Mouse (Mus musculus) thymus, adult 2 months (tissue): ENCODE measurements around the gene Wdr41. TPM values are rescaled to one million over a fixed set of nuclear protein-coding genes. Genes with fewer than 3 reads are reported as not detected.

Experiments
- DNase-seq: peaks from one replicate; pipeline ENCODE4 v3.0.0; 2021
- H3K27ac ChIP-seq: fragments of 200-500 bp; 2 replicates; pipeline ENCODE4 v1.5.1; 2012; ENCODE audit warnings: low read length, control low read depth; ENCODE audit not compliant: control insufficient read depth, insufficient read depth
- H3K27me3 ChIP-seq: fragments of 200-500 bp; 2 replicates; pipeline ENCODE4 v1.6.1; 2012; ENCODE audit warnings: mild to moderate bottlenecking, low read length, moderate library complexity, mixed read lengths; ENCODE audit not compliant: control insufficient read depth, insufficient read depth
- H3K36me3 ChIP-seq: fragments of 200-500 bp; 2 replicates; pipeline ENCODE4 v1.6.1; 2012; ENCODE audit warnings: mild to moderate bottlenecking, low read length, moderate library complexity; ENCODE audit not compliant: control insufficient read depth, insufficient read depth
- H3K4me1 ChIP-seq: fragments of 200-500 bp; replicated peaks from 2 replicates; pipeline ENCODE4 v1.6.1; 2012; ENCODE audit warnings: low read length; ENCODE audit not compliant: control insufficient read depth, insufficient read depth
- H3K4me3 ChIP-seq: fragments of 200-500 bp; 2 replicates; pipeline ENCODE4 v1.5.1; 2012; ENCODE audit warnings: mild to moderate bottlenecking, low read length, control low read depth, moderate library complexity; ENCODE audit not compliant: control insufficient read depth, insufficient read depth
- CTCF ChIP-seq: fragments of 200-500 bp; IDR thresholded peaks from 2 replicates; pipeline ENCODE4 v1.5.1; 2012; ENCODE audit warnings: mild to moderate bottlenecking, control low read depth, low read length, moderate library complexity, borderline replicate concordance; ENCODE audit not compliant: control insufficient read depth, poor library complexity, insufficient read depth; ENCODE audit errors: extremely low read depth
- POLR2A ChIP-seq: fragments of 200-500 bp; IDR thresholded peaks from 2 replicates; pipeline ENCODE4 v1.6.1; 2012; ENCODE audit warnings: mild to moderate bottlenecking, low read length, control low read depth, moderate library complexity; ENCODE audit not compliant: control insufficient read depth, poor library complexity, insufficient read depth; ENCODE audit errors: extremely low read depth
- WGBS: fragments of 180-500 bp; shearing (Covaris S2); methylation state at CpG from one replicate; pipeline ENCODE4 v1.1.7; 2018; 5-methylcytosine and 5-hydroxymethylcytosine counted together
- polyA plus RNA-seq: library from polyadenylated mRNA; depleted of rRNA; stranded (reverse); fragments of >200 nt; gene quantifications from 2 replicates; pipeline ENCODE4 v1.2.3, GENCODE M21; 2012

Gene Wdr41
- polyA plus RNA-seq, 1 experiment = 12.7 TPM

DNA sequence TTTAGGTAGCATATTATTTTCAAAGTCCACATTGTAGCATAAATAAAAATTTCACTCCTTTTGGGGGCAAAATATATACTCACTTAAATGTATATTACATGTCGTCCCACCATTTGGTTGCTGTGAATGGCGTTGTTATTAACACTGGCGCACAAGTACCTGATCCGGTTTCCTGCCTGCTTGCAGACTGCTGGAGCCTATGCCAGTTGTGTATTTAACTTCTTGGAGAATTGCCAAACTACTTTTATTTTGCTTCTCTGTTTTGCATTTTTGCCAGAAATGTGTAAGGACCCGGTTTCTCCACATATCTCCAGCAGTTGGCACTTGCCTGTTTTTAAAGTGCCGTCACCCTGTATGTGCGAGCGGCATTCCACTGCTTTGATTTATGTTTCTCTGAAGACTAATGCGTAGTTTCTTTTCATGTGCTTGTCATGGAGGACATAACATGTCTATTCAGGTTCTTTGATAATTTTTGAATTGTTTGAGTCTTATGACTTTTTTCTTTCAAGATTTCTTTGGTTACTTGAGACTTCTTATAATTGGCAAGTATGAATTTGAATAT is 6.1 kb upstream of the Wdr41 start:
- no peak for DNase-seq
- TF ChIP-seq POLR2A (no peak), CTCF (no peak)

GRCm38 (mm10) chr13:94975828-94976218 is 321 bp upstream of the Wdr41 start:
- 31% methylated on average over 9 of the region's 9 CpGs for WGBS
- Histone ChIP-seq H3K27me3 (no peaks in the 10 kb centered on the region), H3K4me3 (no peak overlapping the region), H3K27ac (no peak overlapping the region), H3K36me3 (no peaks in the 10 kb centered on the region), H3K4me1 (peaks cover 8% of the 10 kb centered on the region)
- no peak for TF ChIP-seq CTCF
- TF ChIP-seq POLR2A = no peak
- no peak for DNase-seq

More for the DNA sequence above, 6.1 kb upstream of the Wdr41 start:
- H3K27ac ChIP-seq = no peak overlapping the region
- H3K4me3 ChIP-seq = no peak overlapping the region
- H3K4me1 ChIP-seq = no peaks in the 10 kb centered on the region
- WGBS = 62% methylated on average over 9 of the region's 9 CpGs
- no peaks in the 10 kb centered on the region for H3K27me3 ChIP-seq
- H3K36me3 ChIP-seq = no peaks in the 10 kb centered on the region

DNA sequence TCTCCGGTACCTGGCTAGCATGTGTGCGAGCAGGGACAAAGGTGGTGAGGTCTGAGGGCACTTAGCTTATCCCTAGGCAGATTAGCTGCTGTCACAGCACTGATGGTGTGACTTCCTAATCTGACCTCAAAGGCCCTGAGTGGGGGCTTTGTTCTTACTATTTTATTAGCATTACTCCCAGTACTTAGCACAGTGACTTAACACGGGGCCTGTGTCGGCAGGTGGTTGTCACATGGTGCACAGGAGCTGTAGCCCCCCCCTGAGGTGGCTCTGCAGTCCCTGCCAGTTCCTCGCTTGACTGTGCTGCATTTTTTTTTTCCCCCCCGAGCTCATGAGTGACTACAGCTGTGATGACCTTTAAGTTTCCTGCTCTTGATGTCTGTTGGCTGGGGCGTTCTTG is 2.9 kb downstream of the Wdr41 start:
- peaks cover 8% of the 10 kb centered on the region for H3K4me1 ChIP-seq
- no peaks in the 10 kb centered on the region for H3K36me3 ChIP-seq
- 62% methylated on average over 7 of the region's 7 CpGs for WGBS
- no peak overlapping the region for H3K4me3 ChIP-seq
- TF ChIP-seq POLR2A (no peak), CTCF (no peak)
- DNase-seq = no peak
- no peaks in the 10 kb centered on the region for H3K27me3 ChIP-seq
- H3K27ac ChIP-seq = no peak overlapping the region

- 93% methylated on average over 5 of the region's 5 CpGs for WGBS
- no peak for TF ChIP-seq POLR2A
- TF ChIP-seq CTCF = no peak
- no peak for DNase-seq
- Histone ChIP-seq H3K4me3 (no peak overlapping the region), H3K36me3 (no peaks in the 10 kb centered on the region), H3K27ac (no peak overlapping the region), H3K27me3 (no peaks in the 10 kb centered on the region), H3K4me1 (no peaks in the 10 kb centered on the region)
Observed at GRCm38 (mm10) chr13:94990516-94990915, 14.4 kb downstream of the Wdr41 start.

DNA sequence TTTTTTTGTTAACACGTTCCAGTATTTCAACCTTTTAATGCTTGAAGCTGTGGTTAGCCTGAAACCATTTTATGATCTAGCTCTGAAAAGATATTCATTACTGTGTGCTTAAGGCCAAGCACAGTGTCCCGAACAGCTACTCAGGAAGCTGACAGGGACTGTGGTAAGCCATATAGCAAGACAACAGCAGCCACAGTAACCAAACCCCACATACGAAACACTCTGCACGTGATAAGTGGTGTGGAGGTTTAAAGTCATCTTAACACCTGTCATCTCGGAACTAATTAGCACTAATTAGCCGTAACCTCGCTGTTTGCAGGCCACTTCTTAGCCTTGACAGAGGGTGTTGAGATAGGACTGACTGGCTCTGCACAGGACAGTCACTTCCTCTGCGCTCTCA is 31.1 kb downstream of the Wdr41 start:
- H3K27me3 ChIP-seq = no peaks in the 10 kb centered on the region
- DNase-seq = no peak
- H3K4me3 ChIP-seq = no peak overlapping the region
- TF ChIP-seq CTCF (no peak), POLR2A (no peak)
- no peak overlapping the region for H3K27ac ChIP-seq
- H3K4me1 ChIP-seq = no peaks in the 10 kb centered on the region
- WGBS = 23% methylated on average over 8 of the region's 8 CpGs
- H3K36me3 ChIP-seq = no peaks in the 10 kb centered on the region; the same call in 1 of the 2 replicates

GRCm38 (mm10) chr13:95009261-95009660 is 33.1 kb downstream of the Wdr41 start:
- 85% methylated on average over 7 of the region's 7 CpGs for WGBS
- H3K4me1 ChIP-seq = no peaks in the 10 kb centered on the region
- no peaks in the 10 kb centered on the region for H3K27me3 ChIP-seq
- no peak for TF ChIP-seq POLR2A
- TF ChIP-seq CTCF = no peak
- H3K4me3 ChIP-seq = no peak overlapping the region
- no peaks in the 10 kb centered on the region; the same call in 1 of the 2 replicates for H3K36me3 ChIP-seq
- no peak for DNase-seq
- H3K27ac ChIP-seq = no peak overlapping the region

GRCm38 (mm10) chr13:95011546-95012257 is 35.6 kb downstream of the Wdr41 start:
- Histone ChIP-seq H3K36me3 (no peaks in the 10 kb centered on the region; the same call in 1 of the 2 replicates), H3K4me3 (no peak overlapping the region), H3K27ac (no peak overlapping the region), H3K4me1 (no peaks in the 10 kb centered on the region), H3K27me3 (no peaks in the 10 kb centered on the region)
- 94% methylated on average over 7 of the region's 7 CpGs for WGBS
- no peak for TF ChIP-seq POLR2A
- no peak for TF ChIP-seq CTCF
- no peak for DNase-seq
